Mouse (Mus musculus): Measurements from ENCODE around the gene Krt35.

GRCm38 (mm10) chr11:100066236-100067010 lies 29.6 kb downstream of the Krt35 start:
- TF ChIP-seq CTCF (IDR thresholded peaks at IDR 0.05; ENCODE audit: control insufficient read depth, insufficient read depth, insufficient replicate concordance, low read depth, low read length) (no peak), POLR2A (IDR thresholded peaks at IDR 0.05; ENCODE audit: control insufficient read depth, low read depth, low read length) (no peak)
